8 mouse cellular contexts compared by ENCODE assay signal in genomic region chr12:99952928-99953327, GRCm38 (mm10). TPM values are rescaled to one million over a fixed set of nuclear protein-coding genes. Genes with fewer than 3 reads are reported as not detected.
DNase-seq lines count a peak whose midpoint lies in the region; ATAC-seq and TF ChIP-seq lines count a peak whose summit lies in the region.

No protein-coding gene starts in this region.

- H3K27ac ChIP-seq in intestine, postnatal 0 days (ENCODE audit: low read depth, low read length): no peak overlapping the region
- H3K27ac ChIP-seq in intestine, embryonic 15.5 days: no peak overlapping the region

- H3K4me3 ChIP-seq in intestine, postnatal 0 days (ENCODE audit: low read depth, low read length): no peak overlapping the region
- H3K4me3 ChIP-seq in intestine, embryonic 15.5 days (replicated peaks): no peak overlapping the region
- H3K4me3 ChIP-seq in G1E (ENCODE audit: low read depth, low read length): no peak overlapping the region

- H3K36me3 ChIP-seq in intestine, postnatal 0 days (ENCODE audit: control insufficient read depth, insufficient read depth): no peaks in the 10 kb centered on the region
- H3K36me3 ChIP-seq in intestine, embryonic 15.5 days: no peaks in the 10 kb centered on the region
- H3K36me3 ChIP-seq in G1E (replicated peaks): peaks cover 75% of the 10 kb centered on the region

- no peaks in the 10 kb centered on the region for H3K9me3 ChIP-seq in intestine, postnatal 0 days (ENCODE audit: control insufficient read depth)
- H3K9me3 ChIP-seq in intestine, embryonic 15.5 days: no peaks in the 10 kb centered on the region
- H3K9me3 ChIP-seq in G1E (replicated peaks): no peaks in the 10 kb centered on the region

- no peaks in the 10 kb centered on the region for H3K27me3 ChIP-seq in intestine, postnatal 0 days (replicated peaks; ENCODE audit: control insufficient read depth, insufficient read depth, low read length)
- H3K27me3 ChIP-seq in intestine, embryonic 15.5 days (replicated peaks): no peaks in the 10 kb centered on the region
- no peaks in the 10 kb centered on the region for H3K27me3 ChIP-seq in G1E (ENCODE audit: insufficient read depth, low read length)

- H3K9ac ChIP-seq in intestine, postnatal 0 days (ENCODE audit: low read depth, low read length): no peak overlapping the region
- H3K9ac ChIP-seq in intestine, embryonic 15.5 days: no peak overlapping the region

- no peak for DNase-seq in G1E (ENCODE audit: low spot score)
- peak; percentile 58 for DNase-seq in cerebellum, adult 9-10 months
- DNase-seq in gastrocnemius, postnatal 36 days: peak; percentile 57 to 68
- DNase-seq in left cerebral cortex, postnatal 14 days (ENCODE audit: low spot score in 2 of 2): peak; percentile 64 to 81
- DNase-seq in c-Kit-positive CD71-positive TER-119-positive erythroid progenitor cells, embryonic 14.5 days (ENCODE audit: low spot score): no peak

- H3K4me2 ChIP-seq in intestine, postnatal 0 days (replicated peaks; ENCODE audit: low read depth): no peak overlapping the region
- H3K4me2 ChIP-seq in intestine, embryonic 15.5 days (replicated peaks): no peak overlapping the region

- TF ChIP-seq CTCF in intestine, postnatal 0 days (IDR thresholded peaks at IDR 0.05; ENCODE audit: low read depth): peak; percentile 77
- peak; percentile 12; the same call in 1 of the 2 replicates for TF ChIP-seq CTCF in G1E (IDR thresholded peaks at IDR 0.05; ENCODE audit: low read depth, low read length)

- intact Hi-C loops in gastrocnemius, postnatal 36 days (cut with DNase I): loop anchor here (1.0 kb wide), 1 partner anchor 152 kb away; no protein-coding TSS in a partner anchor
- intact Hi-C loops in left cerebral cortex, postnatal 14 days (cut with DNase I): no loop called here

- ATAC-seq in intestine, postnatal 0 days: no peak
- ATAC-seq in intestine, embryonic 15.5 days: no peak
- no peak for ATAC-seq in G1E (ENCODE audit: extremely low read depth, insufficient number of reproducible peaks, low FRiP score, poor library complexity, severe bottlenecking)
- 0 out of 2 replicates have a peak, but pooled peaks have one; percentile 21 for ATAC-seq in neutrophil, adult 5-6 weeks (ENCODE audit: extremely low read depth, insufficient number of reproducible peaks, low FRiP score, poor library complexity, severe bottlenecking)

- WGBS in intestine, postnatal 0 days: 68% methylated on average over 7 of the region's 7 CpGs
- WGBS in intestine, embryonic 15.5 days: 71% methylated on average over 7 of the region's 7 CpGs

- H3K4me1 ChIP-seq in intestine, postnatal 0 days (replicated peaks; ENCODE audit: control insufficient read depth, insufficient read depth, low read length): no peaks in the 10 kb centered on the region
- no peaks in the 10 kb centered on the region for H3K4me1 ChIP-seq in intestine, embryonic 15.5 days (replicated peaks)
- H3K4me1 ChIP-seq in G1E (ENCODE audit: insufficient read depth, low read depth, low read length): no peaks in the 10 kb centered on the region

RNA-seq across cellular contexts. Expression of gene Kcnk13, which starts 11.4 kb away (rescaled TPM):
- 0.43 and 0.47 TPM in 2 replicates for polyA plus RNA-seq in intestine, postnatal 0 days (2015; fragmentation: Nextera tagmentation; extraction: Ambion mirVana)
- polyA plus RNA-seq in intestine, embryonic 15.5 days (2015; fragmentation: Nextera tagmentation; extraction: Ambion mirVana): 0.53 and 0.72 TPM in 2 replicates
- total RNA-seq in G1E (2014; fragmentation: Nextera tagmentation) (not detected in 2 replicates), G1E (2017) (0.06 and 0.11 TPM in 2 replicates)
- polyA plus RNA-seq in G1E (2012): not detected in 2 replicates
- under 1 TPM; 0.10 to 0.47 TPM for total RNA-seq in gastrocnemius, postnatal 36 days (2021)
- total RNA-seq in left cerebral cortex, postnatal 14 days (2021): 1 to 10 TPM; 4.8 to 6.4 TPM
- 0.25 and 0.58 TPM in 2 replicates for total RNA-seq in neutrophil, adult 5-6 weeks (2017)

Comparison
In these comparisons a context has a peak if more than half of its experiments do, and no peak if none do; other contexts are left out.
1. DNase-seq: peak in cerebellum, adult 9-10 months (single experiment), gastrocnemius, postnatal 36 days (2 of 2) and left cerebral cortex, postnatal 14 days (2 of 2); none in G1E (single experiment) and c-Kit-positive CD71-positive TER-119-positive erythroid progenitor cells, embryonic 14.5 days (single experiment).